Mouse (Mus musculus): ENCODE measurements around the gene Tmem141. TPM values are rescaled to one million over a fixed set of nuclear protein-coding genes. Genes with fewer than 3 reads are reported as not detected.

The Tmem141 gene
- polyA plus RNA-seq, 1 experiment from 2014 or later, result 20.5 TPM

DNA sequence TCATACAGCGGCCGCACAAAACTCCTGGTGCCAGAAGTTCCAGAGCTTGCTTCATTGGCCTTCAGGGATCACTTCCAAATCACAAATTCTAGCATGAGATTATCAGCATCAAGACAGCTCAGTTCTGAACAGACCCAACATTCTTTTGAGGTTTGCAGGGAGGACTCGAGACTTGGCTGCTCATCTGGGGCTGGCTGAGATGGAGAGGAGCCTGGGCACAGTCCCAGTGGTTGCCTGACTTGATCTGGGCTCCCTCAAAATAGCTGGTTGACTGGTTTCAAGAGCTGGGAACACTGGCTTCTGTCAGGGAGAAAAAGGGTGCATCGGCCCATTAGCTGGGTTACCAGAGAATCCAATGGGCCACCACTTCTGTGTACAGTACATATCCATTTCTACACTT, 34.9 kb upstream of the Tmem141 start:
- ATAC-seq (ENCODE audit: insufficient read depth, low FRiP score, low TSS enrichment) (no peak), DNase-seq (ENCODE audit: low spot score) (no peak)
- Histone ChIP-seq H3K9me3 (ENCODE audit: control insufficient read depth, low read length) (no peaks in the 10 kb centered on the region), H3K9ac (ENCODE audit: low read length) (no peak overlapping the region), H3K4me3 (ENCODE audit: low read depth, low read length) (no peak overlapping the region), H3K4me2 (ENCODE audit: low read depth) (no peak overlapping the region), H3K4me1 (ENCODE audit: control insufficient read depth, insufficient read depth, low read length) (no peaks in the 10 kb centered on the region), H3K27ac (ENCODE audit: low read depth, low read length) (no peak overlapping the region), H3K36me3 (ENCODE audit: control insufficient read depth, insufficient read depth, low read length) (no peaks in the 10 kb centered on the region), H3K27me3 (ENCODE audit: control insufficient read depth, insufficient read depth, low read length) (no peaks in the 10 kb centered on the region)
- 89% methylated on average over 4 of the region's 4 CpGs for WGBS

- 71% methylated on average over 1 of the region's 1 CpGs for WGBS
- H3K4me1 ChIP-seq (ENCODE audit: control insufficient read depth, insufficient read depth, low read length), result no peaks in the 10 kb centered on the region
- no peak overlapping the region for H3K27ac ChIP-seq (ENCODE audit: low read depth, low read length)
- no peak for DNase-seq (ENCODE audit: low spot score)
- H3K36me3 ChIP-seq (ENCODE audit: control insufficient read depth, insufficient read depth, low read length), result no peaks in the 10 kb centered on the region
- no peak for ATAC-seq (ENCODE audit: insufficient read depth, low FRiP score, low TSS enrichment)
- no peak overlapping the region for H3K4me3 ChIP-seq (ENCODE audit: low read depth, low read length)
- H3K9ac ChIP-seq (ENCODE audit: low read length), result no peak overlapping the region
- no peaks in the 10 kb centered on the region for H3K9me3 ChIP-seq (ENCODE audit: control insufficient read depth, low read length)
- no peak overlapping the region for H3K4me2 ChIP-seq (ENCODE audit: low read depth)
- no peaks in the 10 kb centered on the region for H3K27me3 ChIP-seq (ENCODE audit: control insufficient read depth, insufficient read depth, low read length)
Observed at GRCm38 (mm10) chr2:25654502-25654901, 32.7 kb upstream of the Tmem141 start.

DNA sequence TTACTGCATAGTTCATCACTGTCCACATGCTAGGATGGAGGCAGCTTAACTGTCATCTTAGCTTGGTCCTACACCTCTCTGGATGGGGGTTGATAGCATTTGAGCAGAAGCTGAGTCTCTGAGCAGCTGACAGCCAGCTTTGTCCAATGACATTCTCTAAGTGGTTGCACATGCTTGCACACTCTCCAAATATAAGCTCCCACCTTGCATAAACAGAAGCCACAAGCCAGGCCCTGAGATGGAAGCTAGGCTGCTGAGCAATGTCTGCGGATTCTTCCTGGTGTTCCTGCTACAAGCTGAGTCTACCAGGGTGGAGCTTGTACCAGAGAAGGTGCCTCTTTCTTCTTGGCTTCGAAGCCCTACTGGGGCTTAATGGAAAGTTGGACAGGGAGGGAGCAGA, 31.1 kb upstream of the Tmem141 start, which contains the start of gene Lcn8:
TSS of gene Lcn8 (plus strand) at position 219 of the 400 bp plus-strand sequence.
- H3K4me1 ChIP-seq (ENCODE audit: control insufficient read depth, insufficient read depth, low read length), result no peaks in the 10 kb centered on the region
- no peak within 1 kb of the TSS for H3K9ac ChIP-seq (ENCODE audit: low read length)
- 87% methylated on average over 2 of the region's 2 CpGs for WGBS
- no peaks in the 10 kb centered on the region for H3K27me3 ChIP-seq (ENCODE audit: control insufficient read depth, insufficient read depth, low read length)
- no peak for ATAC-seq (ENCODE audit: insufficient read depth, low FRiP score, low TSS enrichment)
- DNase-seq (ENCODE audit: low spot score), result no peak
- H3K4me3 ChIP-seq (ENCODE audit: low read depth, low read length), result no peak within 1 kb of the TSS
- H3K36me3 ChIP-seq (ENCODE audit: control insufficient read depth, insufficient read depth, low read length), result no peaks in the 10 kb centered on the region
- no peaks in the 10 kb centered on the region for H3K9me3 ChIP-seq (ENCODE audit: control insufficient read depth, low read length)
- H3K27ac ChIP-seq (ENCODE audit: low read depth, low read length), result no peak within 1 kb of the TSS
- H3K4me2 ChIP-seq (ENCODE audit: low read depth), result no peak within 1 kb of the TSS

DNA sequence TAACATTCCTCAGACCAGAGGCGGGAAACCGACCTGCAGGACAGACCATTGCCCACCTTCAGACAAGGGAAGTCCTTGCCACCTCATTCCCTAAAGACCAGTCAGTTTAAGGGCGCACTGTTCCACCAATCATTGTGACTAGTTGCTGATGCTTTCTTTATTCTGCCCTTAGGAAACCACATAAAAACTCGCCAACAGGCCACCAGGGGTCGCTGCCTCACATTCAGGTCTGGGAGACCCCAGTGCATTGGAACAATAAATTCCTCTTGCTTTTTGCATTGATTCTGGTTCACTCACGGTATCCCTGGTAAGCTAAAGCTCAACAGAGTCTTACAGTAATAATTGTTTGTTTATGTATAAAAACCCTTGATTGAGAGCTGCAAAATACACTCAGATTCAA, 18.1 kb upstream of the Tmem141 start:
- H3K9ac ChIP-seq (ENCODE audit: low read length), result no peak overlapping the region
- H3K4me1 ChIP-seq (ENCODE audit: control insufficient read depth, insufficient read depth, low read length), result no peaks in the 10 kb centered on the region
- H3K4me3 ChIP-seq (ENCODE audit: low read depth, low read length), result no peak overlapping the region
- no peak for ATAC-seq (ENCODE audit: insufficient read depth, low FRiP score, low TSS enrichment)
- DNase-seq (ENCODE audit: low spot score), result peak; percentile 57
- H3K36me3 ChIP-seq (ENCODE audit: control insufficient read depth, insufficient read depth, low read length), result no peaks in the 10 kb centered on the region
- H3K4me2 ChIP-seq (ENCODE audit: low read depth), result no peak overlapping the region
- 20% methylated on average over 6 of the region's 6 CpGs for WGBS
- no peak overlapping the region for H3K27ac ChIP-seq (ENCODE audit: low read depth, low read length)
- H3K9me3 ChIP-seq (ENCODE audit: control insufficient read depth, low read length), result no peaks in the 10 kb centered on the region
- H3K27me3 ChIP-seq (ENCODE audit: control insufficient read depth, insufficient read depth, low read length), result no peaks in the 10 kb centered on the region

- ATAC-seq (ENCODE audit: insufficient read depth, low FRiP score, low TSS enrichment) (no peak), DNase-seq (ENCODE audit: low spot score) (no peak)
- H3K36me3 ChIP-seq (ENCODE audit: control insufficient read depth, insufficient read depth, low read length), result no peaks in the 10 kb centered on the region
- H3K4me3 ChIP-seq (ENCODE audit: low read depth, low read length), result no peak overlapping the region
- no peaks in the 10 kb centered on the region for H3K4me1 ChIP-seq (ENCODE audit: control insufficient read depth, insufficient read depth, low read length)
- no peak overlapping the region for H3K27ac ChIP-seq (ENCODE audit: low read depth, low read length)
- H3K9me3 ChIP-seq (ENCODE audit: control insufficient read depth, low read length), result no peaks in the 10 kb centered on the region
- no peak overlapping the region for H3K9ac ChIP-seq (ENCODE audit: low read length)
- 27% methylated on average over 1 of the region's 1 CpGs for WGBS
- H3K27me3 ChIP-seq (ENCODE audit: control insufficient read depth, insufficient read depth, low read length), result no peaks in the 10 kb centered on the region
- no peak overlapping the region for H3K4me2 ChIP-seq (ENCODE audit: low read depth)
Observed at GRCm38 (mm10) chr2:25634046-25634445, 12.2 kb upstream of the Tmem141 start.

GRCm38 (mm10) chr2:25633616-25634015, 11.8 kb upstream of the Tmem141 start:
- no peak for ATAC-seq (ENCODE audit: insufficient read depth, low FRiP score, low TSS enrichment)
- 82% methylated on average over 3 of the region's 3 CpGs for WGBS
- H3K9ac ChIP-seq (ENCODE audit: low read length), result no peak overlapping the region

DNA sequence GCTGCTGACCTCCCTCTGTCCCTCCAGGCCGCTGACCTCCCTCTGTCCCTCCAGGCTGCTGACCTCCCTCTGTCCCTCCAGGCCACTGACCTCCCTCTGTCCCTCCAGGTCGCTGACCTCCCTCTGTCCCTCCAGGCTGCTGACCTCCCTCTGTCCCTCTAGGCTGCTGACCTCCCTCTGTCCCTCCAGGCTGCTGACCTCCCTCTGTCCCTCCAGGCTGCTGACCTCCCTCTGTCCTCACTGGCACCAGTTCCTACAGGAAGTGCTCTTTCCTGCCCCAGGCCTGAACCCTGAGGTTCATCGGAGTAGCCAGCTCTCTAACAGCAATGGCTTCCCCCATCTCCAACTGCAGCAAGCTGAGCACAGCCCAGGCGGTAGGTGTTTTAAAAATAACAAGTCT, 6.9 kb upstream of the Tmem141 start:
- Histone ChIP-seq H3K4me2 (ENCODE audit: low read depth) (no peak overlapping the region), H3K27me3 (ENCODE audit: control insufficient read depth, insufficient read depth, low read length) (no peaks in the 10 kb centered on the region), H3K9me3 (ENCODE audit: control insufficient read depth, low read length) (no peaks in the 10 kb centered on the region), H3K9ac (ENCODE audit: low read length) (no peak overlapping the region), H3K4me3 (ENCODE audit: low read depth, low read length) (no peak overlapping the region), H3K27ac (ENCODE audit: low read depth, low read length) (no peak overlapping the region), H3K4me1 (ENCODE audit: control insufficient read depth, insufficient read depth, low read length) (no peaks in the 10 kb centered on the region), H3K36me3 (ENCODE audit: control insufficient read depth, insufficient read depth, low read length) (no peaks in the 10 kb centered on the region)
- ATAC-seq (ENCODE audit: insufficient read depth, low FRiP score, low TSS enrichment), result no peak
- 38% methylated on average over 4 of the region's 4 CpGs for WGBS
- no peak for DNase-seq (ENCODE audit: low spot score)

More at GRCm38 (mm10) chr2:25633616-25634015, 11.8 kb upstream of the Tmem141 start:
- H3K27me3 ChIP-seq (ENCODE audit: control insufficient read depth, insufficient read depth, low read length), result no peaks in the 10 kb centered on the region
- no peak overlapping the region for H3K4me3 ChIP-seq (ENCODE audit: low read depth, low read length)
- H3K4me1 ChIP-seq (ENCODE audit: control insufficient read depth, insufficient read depth, low read length), result no peaks in the 10 kb centered on the region
- no peak overlapping the region for H3K4me2 ChIP-seq (ENCODE audit: low read depth)
- H3K36me3 ChIP-seq (ENCODE audit: control insufficient read depth, insufficient read depth, low read length), result no peaks in the 10 kb centered on the region
- no peak overlapping the region for H3K27ac ChIP-seq (ENCODE audit: low read depth, low read length)
- H3K9me3 ChIP-seq (ENCODE audit: control insufficient read depth, low read length), result no peaks in the 10 kb centered on the region
- no peak for DNase-seq (ENCODE audit: low spot score)

DNA sequence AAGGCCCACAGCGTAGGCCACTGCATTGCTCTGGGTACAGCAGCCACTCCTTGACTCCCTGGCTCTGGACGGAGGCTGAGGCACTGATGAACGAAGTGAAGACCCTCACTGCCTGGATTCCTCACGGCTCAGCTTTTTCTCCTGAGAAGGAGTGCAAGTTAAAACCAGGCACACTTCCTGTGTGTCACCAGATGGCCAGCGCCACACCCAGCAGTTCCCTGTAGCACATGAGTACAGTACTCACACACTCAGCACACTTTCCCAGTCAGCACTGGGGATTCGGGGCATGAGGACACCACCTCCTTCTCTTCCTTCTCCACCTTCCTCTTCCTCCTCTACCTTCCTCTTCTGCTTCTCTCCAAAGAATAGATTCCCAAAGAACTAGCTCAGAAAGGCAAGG, 6.0 kb upstream of the Tmem141 start, which contains the start of gene Fcna:
TSS of gene Fcna (minus strand) at position 220 of the 400 bp plus-strand sequence.
- H3K4me3 ChIP-seq (ENCODE audit: low read depth, low read length), result no peak within 1 kb of the TSS
- no peak within 1 kb of the TSS for H3K27ac ChIP-seq (ENCODE audit: low read depth, low read length)
- no peaks in the 10 kb centered on the region for H3K9me3 ChIP-seq (ENCODE audit: control insufficient read depth, low read length)
- H3K4me2 ChIP-seq (ENCODE audit: low read depth), result no peak within 1 kb of the TSS
- 77% methylated on average over 6 of the region's 6 CpGs for WGBS
- no peaks in the 10 kb centered on the region for H3K36me3 ChIP-seq (ENCODE audit: control insufficient read depth, insufficient read depth, low read length)
- no peak within 1 kb of the TSS for H3K9ac ChIP-seq (ENCODE audit: low read length)
- no peaks in the 10 kb centered on the region for H3K4me1 ChIP-seq (ENCODE audit: control insufficient read depth, insufficient read depth, low read length)
- no peak for DNase-seq (ENCODE audit: low spot score)
- no peaks in the 10 kb centered on the region for H3K27me3 ChIP-seq (ENCODE audit: control insufficient read depth, insufficient read depth, low read length)
- no peak for ATAC-seq (ENCODE audit: insufficient read depth, low FRiP score, low TSS enrichment)

DNA sequence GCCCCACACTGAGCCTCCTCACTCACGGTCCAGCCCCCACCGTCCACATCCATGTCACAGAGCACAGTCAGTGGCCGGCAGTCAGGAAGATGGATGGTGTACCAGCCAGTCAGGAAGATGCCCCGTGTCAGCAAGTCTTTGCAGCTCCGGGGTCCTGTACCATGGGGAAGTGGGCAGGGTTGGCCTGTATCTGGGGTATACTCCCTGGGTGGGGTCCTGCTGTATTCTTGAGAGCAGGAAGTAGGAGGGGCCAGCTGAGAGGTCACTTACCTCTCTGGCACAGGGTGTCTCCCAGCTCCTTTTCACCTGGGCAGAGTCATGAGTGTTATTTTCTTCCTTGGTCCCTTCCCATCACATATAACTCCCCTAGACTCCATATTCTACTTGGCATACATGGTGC, 4.2 kb upstream of the Tmem141 start:
- no peak for DNase-seq (ENCODE audit: low spot score)
- Histone ChIP-seq H3K4me3 (ENCODE audit: low read depth, low read length) (no peak overlapping the region), H3K4me1 (ENCODE audit: control insufficient read depth, insufficient read depth, low read length) (no peaks in the 10 kb centered on the region), H3K9ac (ENCODE audit: low read length) (no peak overlapping the region), H3K36me3 (ENCODE audit: control insufficient read depth, insufficient read depth, low read length) (no peaks in the 10 kb centered on the region), H3K27ac (ENCODE audit: low read depth, low read length) (no peak overlapping the region), H3K27me3 (ENCODE audit: control insufficient read depth, insufficient read depth, low read length) (no peaks in the 10 kb centered on the region), H3K9me3 (ENCODE audit: control insufficient read depth, low read length) (no peaks in the 10 kb centered on the region), H3K4me2 (ENCODE audit: low read depth) (no peak overlapping the region)
- 56% methylated on average over 5 of the region's 5 CpGs for WGBS
- no peak for ATAC-seq (ENCODE audit: insufficient read depth, low FRiP score, low TSS enrichment)
